Mouse (Mus musculus) liver, adult 2 months (tissue): ENCODE results near the gene Hps3.

Experiments
- CTCF ChIP-seq: fragments of 200-500 bp; IDR thresholded peaks from 2 replicates; pipeline ENCODE4 v1.5.1; 2011; ENCODE audit warnings: low read depth, low read length, control low read depth
- POLR2A ChIP-seq: fragments of 200-500 bp; IDR thresholded peaks from 2 replicates; pipeline ENCODE4 v1.6.1; 2011; ENCODE audit warnings: low read length, control low read depth; ENCODE audit not compliant: insufficient read depth; ENCODE audit errors: extremely low read depth

GRCm38 (mm10) chr3:20028640-20029039, 6.5 kb downstream of the Hps3 start:
- TF ChIP-seq POLR2A: no peak
- no peak for TF ChIP-seq CTCF
